Mouse (Mus musculus): ENCODE measurements around the gene Klhl42. TPM values are rescaled to one million over a fixed set of nuclear protein-coding genes. Genes with fewer than 3 reads are reported as not detected.
A peak's percentile ranks its signal among the peaks of the same experiment; 100 is the strongest.

Klhl42 gene
- total RNA-seq, 4 experiments from 2014 or later: 20.1 to 23.6 (median 21.6) TPM

GRCm38 (mm10) chr6:147086594-147087225, 4.5 kb upstream of the Klhl42 start, which contains the start of gene Mansc4:
Gene Mansc4 (minus strand): TSS chr6:147087032.
- no peak for DNase-seq (ENCODE audit: low spot score in 2 of 2)

DNA sequence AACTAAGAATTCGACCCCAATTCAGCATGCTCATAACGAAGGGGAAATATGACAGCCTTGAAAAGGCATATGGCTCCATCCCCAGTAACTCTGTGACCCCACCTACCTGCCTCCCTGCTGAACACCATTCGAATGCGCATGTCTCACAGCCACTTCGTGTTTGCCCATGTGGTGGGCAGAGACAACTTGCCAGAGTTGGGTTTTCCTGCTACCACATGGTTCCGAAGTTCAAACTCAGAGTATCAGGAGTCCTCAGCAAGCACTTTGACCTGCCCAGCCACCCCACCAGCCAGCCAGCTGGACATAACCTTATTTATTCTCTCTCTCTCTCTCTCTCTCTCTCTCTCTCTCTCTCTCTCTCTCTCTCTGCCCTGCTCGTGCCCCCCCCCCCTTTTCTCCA, 3.4 kb upstream of the Klhl42 start:
- no peak for DNase-seq (ENCODE audit: low spot score in 2 of 2)

DNA sequence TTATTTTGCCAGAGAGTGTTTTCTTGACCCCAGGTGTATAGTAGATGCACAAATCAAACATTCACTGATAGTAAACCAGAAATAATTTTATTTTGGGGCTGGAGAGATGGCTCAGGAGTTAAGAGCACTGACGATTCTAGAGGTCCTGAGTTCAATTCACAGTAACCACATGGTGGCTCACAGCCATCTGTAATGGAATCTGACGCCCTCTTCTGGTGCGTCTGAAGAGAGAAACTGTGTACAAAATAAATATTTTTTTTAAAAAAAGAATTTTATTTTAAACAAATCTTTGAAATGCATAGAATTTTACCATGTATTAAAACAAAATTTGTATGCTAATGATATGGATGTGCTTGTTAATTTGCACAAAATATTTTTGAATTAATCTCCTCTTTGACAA, 2.7 kb upstream of the Klhl42 start:
- no peak for DNase-seq (ENCODE audit: low spot score in 2 of 2)

- DNase-seq (ENCODE audit: low spot score in 2 of 2): no peak
Measured at GRCm38 (mm10) chr6:147090191-147090590, 988 bp upstream of the Klhl42 start.

GRCm38 (mm10) chr6:147092136-147092535, 957 bp downstream of the Klhl42 start:
- DNase-seq (ENCODE audit: low spot score in 2 of 2): peak in 1 of 2 experiments; percentile 41

DNA sequence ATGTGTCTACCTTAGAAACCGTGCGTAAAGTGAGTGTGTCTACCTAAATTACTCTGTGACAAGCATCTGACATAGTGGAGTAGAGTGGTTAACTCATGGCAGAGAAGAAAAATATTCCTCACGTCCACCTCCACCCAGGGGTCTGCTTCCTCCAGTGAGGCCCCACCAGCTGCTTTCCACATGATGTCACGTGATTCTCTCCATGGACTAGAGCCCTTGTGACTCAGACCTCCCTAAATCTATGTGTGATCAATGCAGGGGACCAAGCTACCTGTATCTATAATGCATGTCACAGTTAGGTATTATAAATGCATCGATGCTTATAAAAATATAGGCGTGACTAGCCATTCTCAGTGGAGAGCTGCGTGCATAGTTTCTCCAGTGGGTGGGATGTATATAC, 3.6 kb downstream of the Klhl42 start:
- no peak for DNase-seq (ENCODE audit: low spot score in 2 of 2)

DNA sequence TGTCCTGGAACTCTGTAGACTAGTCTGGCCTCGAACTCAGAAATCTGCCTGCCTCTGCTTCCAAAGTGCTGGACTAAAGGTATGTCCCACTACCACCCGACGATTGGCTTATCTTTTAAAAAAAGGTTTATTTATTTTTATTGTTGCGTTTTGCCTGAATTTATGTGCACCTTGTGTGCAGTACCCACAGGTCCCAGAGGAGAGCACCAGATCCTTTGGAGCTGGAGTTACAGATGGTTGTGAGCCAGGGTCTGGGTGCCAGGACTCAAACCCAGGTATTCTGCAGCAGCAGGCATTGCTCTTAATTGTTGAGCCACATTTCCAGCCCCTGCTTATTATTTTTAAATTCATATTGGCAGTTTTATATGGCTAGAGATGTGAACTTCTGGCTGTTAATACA, 4.9 kb downstream of the Klhl42 start:
- no peak for DNase-seq (ENCODE audit: low spot score in 2 of 2)

DNA sequence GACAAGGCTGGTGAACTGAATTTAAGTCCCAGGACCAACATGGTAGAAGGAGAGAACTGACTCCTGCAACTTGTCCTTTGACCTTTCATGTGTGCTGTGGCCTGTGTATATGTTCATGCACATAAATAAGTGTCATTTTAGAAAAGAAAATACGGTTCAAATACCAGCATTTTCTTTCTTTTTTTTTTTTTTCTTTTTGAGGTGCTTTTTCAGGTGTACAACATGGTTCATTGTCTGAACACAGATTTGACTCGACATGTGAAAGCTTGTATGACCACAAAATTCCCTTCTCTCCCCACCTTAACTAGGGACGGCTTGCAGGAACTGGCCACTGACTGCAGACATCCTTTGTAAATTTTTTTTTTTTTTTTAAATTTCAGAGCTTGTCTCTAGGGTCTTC, 5.8 kb downstream of the Klhl42 start:
- no peak for DNase-seq (ENCODE audit: low spot score in 2 of 2)

DNA sequence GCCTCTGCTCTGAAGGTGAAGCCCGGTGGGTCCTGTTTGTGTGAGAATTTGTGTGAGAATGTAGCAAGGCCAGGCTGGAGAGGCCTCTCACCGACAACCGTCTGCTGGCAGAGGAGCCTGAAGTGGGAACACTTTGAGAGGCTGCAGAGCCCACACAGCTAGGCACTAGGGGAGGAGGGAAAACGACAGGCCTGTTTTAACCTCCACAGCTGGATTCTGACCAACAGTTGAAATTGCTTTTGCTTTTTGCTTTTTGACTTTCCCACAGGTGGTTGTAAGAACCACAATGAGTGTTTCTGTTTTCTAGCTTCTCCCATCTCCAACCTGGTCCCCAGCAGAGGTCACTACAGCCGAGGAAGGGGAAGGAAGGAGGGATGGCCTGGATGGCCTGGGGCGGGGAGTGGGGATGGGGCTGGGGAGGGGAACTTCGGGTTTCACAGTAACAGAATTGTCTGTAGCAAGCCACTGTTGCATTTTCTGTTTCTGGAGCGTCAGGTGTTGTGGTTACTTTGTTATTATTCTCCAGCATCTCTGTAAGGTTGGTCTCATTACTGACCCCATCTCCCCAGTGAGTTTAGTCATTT, 6.3 kb downstream of the Klhl42 start:
- DNase-seq (ENCODE audit: low spot score in 2 of 2): no peak

- DNase-seq (ENCODE audit: low spot score in 2 of 2): no peak
Measured at GRCm38 (mm10) chr6:147099458-147100277, 8.5 kb downstream of the Klhl42 start.

- no peak for DNase-seq (ENCODE audit: low spot score in 2 of 2)
Measured at GRCm38 (mm10) chr6:147102293-147102692, 11.1 kb downstream of the Klhl42 start.

GRCm38 (mm10) chr6:147105529-147105928, 14.3 kb downstream of the Klhl42 start:
- DNase-seq (ENCODE audit: low spot score in 2 of 2): no peak

DNA sequence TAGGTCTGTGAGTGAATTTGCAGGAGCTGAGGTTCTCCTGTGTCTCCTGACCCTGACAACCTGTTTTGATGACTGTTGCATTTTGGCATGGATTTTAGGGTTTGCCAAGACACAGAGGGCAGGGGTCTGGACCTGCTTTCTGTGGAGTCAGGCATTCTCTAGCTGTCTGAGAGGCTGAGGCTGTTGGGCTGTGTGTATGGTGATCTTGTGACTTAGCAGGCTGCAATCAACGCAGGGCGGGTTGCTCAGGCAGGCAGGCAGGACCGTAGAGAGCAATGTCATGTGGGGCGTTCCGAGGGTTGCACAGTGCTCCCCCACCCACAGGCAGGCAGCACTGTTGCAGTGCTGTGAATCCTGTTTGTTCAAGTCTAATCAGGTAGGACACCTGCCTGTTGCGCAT, 15.5 kb downstream of the Klhl42 start:
- DNase-seq (ENCODE audit: low spot score in 2 of 2): no peak

DNA sequence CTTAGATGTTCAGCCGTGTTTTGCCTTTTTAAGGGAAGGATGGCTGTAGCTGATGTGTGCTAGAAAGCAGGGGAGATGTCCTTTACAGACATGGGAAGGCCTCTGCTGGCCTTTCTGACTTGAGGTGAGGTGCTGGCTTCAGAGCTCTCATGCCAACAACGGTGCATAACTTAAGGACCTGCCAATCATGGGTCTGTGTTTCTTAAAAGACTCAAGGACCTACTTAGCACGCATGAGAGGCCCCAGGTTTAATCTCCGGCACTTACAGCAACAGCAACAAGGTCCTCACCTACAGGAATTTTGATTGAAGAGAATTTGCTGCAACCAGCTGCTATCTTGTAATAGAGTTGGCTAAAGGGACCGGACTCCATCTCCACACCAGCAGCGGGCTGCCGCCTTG, 18.1 kb downstream of the Klhl42 start:
- DNase-seq (ENCODE audit: low spot score in 2 of 2): no peak

GRCm38 (mm10) chr6:147116579-147116978, 25.4 kb downstream of the Klhl42 start:
- DNase-seq (ENCODE audit: low spot score in 2 of 2): peak; percentile 35 to 85

- no peak for DNase-seq (ENCODE audit: low spot score in 2 of 2)
Measured at GRCm38 (mm10) chr6:147117764-147118163, 26.6 kb downstream of the Klhl42 start.

GRCm38 (mm10) chr6:147118190-147118589, 27.0 kb downstream of the Klhl42 start:
- DNase-seq (ENCODE audit: low spot score in 2 of 2): no peak

DNA sequence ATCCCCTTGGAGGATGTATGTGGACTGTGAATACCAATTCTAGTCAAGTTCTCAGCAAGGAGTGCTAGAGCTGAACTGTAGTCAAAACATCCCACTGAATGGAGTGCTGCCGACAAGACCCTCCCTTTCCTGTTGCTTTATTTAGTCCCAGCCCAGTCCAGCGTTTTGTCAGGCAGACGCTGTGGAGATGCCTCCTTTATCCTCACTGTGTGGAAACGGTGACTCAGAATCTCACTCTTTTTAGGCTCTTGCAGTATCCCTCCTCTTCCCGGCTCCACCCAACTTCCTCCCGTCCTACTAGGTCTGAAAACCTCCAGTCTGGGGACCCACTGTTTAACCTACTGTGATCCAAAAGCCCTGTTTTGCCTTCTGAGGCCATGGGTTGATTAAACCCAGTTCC, 30.1 kb downstream of the Klhl42 start:
- DNase-seq (ENCODE audit: low spot score in 2 of 2): no peak

- DNase-seq (ENCODE audit: low spot score in 2 of 2): no peak
Measured at GRCm38 (mm10) chr6:147127239-147127638, 36.1 kb downstream of the Klhl42 start.

DNA sequence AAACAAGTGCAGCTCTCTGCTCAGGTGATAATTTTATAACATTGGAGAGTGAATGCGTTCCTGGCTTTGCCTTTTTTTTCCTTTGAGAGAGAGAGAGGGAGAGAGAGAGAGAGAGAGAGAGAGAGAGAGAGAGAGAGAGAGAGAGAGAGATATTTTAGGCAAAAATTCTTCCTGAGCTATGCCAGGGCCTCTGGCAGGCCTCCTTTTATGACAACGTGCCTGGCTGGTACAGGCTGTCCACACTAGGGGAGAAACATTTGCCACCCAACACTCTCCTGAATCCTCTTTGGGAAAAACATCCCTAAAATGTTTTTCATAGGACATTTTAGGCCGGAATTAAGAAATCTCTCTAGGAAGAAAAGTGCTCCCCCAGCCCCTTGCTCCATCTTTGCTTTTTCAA, 47.1 kb downstream of the Klhl42 start:
- DNase-seq (ENCODE audit: low spot score in 2 of 2): no peak

GRCm38 (mm10) chr6:147140600-147141154, 49.5 kb downstream of the Klhl42 start:
- DNase-seq (ENCODE audit: low spot score in 2 of 2): no peak

DNA sequence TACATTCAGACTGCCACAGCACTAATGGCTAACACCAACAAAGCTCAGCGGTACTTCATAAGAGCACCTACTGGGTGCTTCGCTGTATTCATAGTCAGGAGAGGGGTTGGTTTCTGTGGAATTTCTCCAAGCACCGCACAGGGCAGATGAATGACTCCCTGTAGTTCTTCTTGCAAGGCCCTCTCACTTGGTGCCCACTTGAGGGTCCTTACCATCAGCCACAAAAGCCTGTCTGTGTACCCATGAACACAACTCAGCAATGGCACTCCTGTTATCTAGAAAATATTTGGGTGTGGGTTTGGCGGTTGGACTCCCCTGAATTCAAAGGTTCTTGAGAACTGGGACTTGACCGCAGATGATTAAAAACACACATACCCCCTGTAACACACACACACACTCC, 53.5 kb downstream of the Klhl42 start:
- no peak for DNase-seq (ENCODE audit: low spot score in 2 of 2)

Data from left cerebral cortex, adult 8-10 months (tissue).